In the genomic region with DNA sequence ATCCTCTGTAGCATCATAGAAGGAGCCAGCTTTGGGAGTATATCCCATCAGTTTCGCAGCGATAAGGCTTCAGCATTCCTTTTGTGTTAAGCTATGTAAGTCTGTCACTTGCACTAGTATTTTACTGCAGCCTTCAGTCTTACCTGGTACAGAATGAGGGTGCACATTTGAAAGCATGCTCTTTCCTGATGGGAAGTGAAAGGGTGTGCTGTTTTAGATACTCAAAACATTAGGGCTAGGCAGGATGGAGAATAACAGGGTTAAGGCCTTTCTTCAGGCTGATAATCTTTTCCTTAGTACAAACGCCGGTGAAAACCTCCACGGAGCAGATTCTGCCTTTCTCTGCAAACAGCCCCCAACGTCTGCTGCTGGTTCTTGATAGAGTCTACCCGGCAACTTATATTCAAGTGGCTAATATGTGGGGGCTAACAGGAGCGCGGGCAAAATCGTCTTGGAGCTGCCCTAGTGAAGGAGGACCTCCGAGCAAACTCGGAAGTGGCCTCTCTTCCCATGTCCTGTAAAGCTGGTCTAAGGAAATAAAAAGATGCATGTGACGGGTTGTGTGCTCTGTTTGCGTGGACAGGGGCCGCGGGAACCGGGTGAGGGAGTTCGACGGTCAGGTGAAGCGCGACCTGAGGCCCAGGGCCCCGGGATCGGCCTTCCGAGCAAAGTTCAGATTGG, we compare ENCODE assay signal across 8 mouse cellular contexts. TPM values are rescaled to one million over a fixed set of nuclear protein-coding genes. Genes with fewer than 3 reads are reported as not detected.
DNase-seq lines count a peak whose midpoint lies in the region; ATAC-seq and TF ChIP-seq lines count a peak whose summit lies in the region.

No protein-coding gene starts in this region.

- H3K4me3 ChIP-seq in CH12.LX (replicated peaks in 1 of 3; ENCODE audit: low read depth in 2 of 3, low read length in 2 of 3, poor library complexity in 1 of 3): peak overlapping the region; percentile 57 to 72 (median 63)
- peak overlapping the region; percentile 87 for H3K4me3 ChIP-seq in forebrain, embryonic 10.5 days
- H3K4me3 ChIP-seq in limb, embryonic 14.5 days (replicated peaks; ENCODE audit: low read length): peak overlapping the region; percentile 91
- H3K4me3 ChIP-seq in stomach, postnatal 0 days (ENCODE audit: low read depth, low read length): peak overlapping the region; percentile 58

- H3K36me3 ChIP-seq in CH12.LX (replicated peaks in 1 of 2; ENCODE audit: control insufficient read depth in 1 of 2, insufficient read depth in 1 of 2, low read length in 1 of 2): peaks cover 7 to 24% of the 10 kb centered on the region in 2 experiments
- H3K36me3 ChIP-seq in forebrain, embryonic 10.5 days (replicated peaks): peaks cover 20% of the 10 kb centered on the region
- H3K36me3 ChIP-seq in limb, embryonic 14.5 days (ENCODE audit: control insufficient read depth, insufficient read depth, low read length): peaks cover 17% of the 10 kb centered on the region
- H3K36me3 ChIP-seq in stomach, postnatal 0 days (ENCODE audit: control insufficient read depth, insufficient read depth, low read length): peaks cover 3% of the 10 kb centered on the region; the same call in 1 of the 2 replicates

- TF ChIP-seq POLR2A in CH12.LX (IDR thresholded peaks at IDR 0.05; ENCODE audit: low read depth, low read length): no peak
- no peak for TF ChIP-seq POLR2A in limb, embryonic 14.5 days (IDR thresholded peaks at IDR 0.05; ENCODE audit: borderline replicate concordance, extremely low read depth, insufficient read depth, insufficient read length)

- no peak for TF ChIP-seq EP300 in CH12.LX (IDR thresholded peaks at IDR 0.05; ENCODE audit: low read length)
- TF ChIP-seq EP300 in stomach, postnatal 0 days (optimal IDR thresholded peaks at IDR 0.05): no peak

- peaks cover 24% of the 10 kb centered on the region for H3K79me2 ChIP-seq in CH12.LX (replicated peaks; ENCODE audit: control insufficient read depth, extremely low read depth, insufficient read depth, poor library complexity, severe bottlenecking)

- 11% methylated on average over 24 of the region's 24 CpGs for WGBS in forebrain, embryonic 10.5 days
- WGBS in limb, embryonic 14.5 days: 9% methylated on average over 24 of the region's 24 CpGs
- 6% methylated on average over 24 of the region's 24 CpGs for WGBS in stomach, postnatal 0 days

- H3K4me2 ChIP-seq in CH12.LX (ENCODE audit: insufficient read depth, low read depth, poor library complexity, severe bottlenecking): peak overlapping the region; percentile 25
- peak overlapping the region; percentile 87 for H3K4me2 ChIP-seq in limb, embryonic 14.5 days (replicated peaks; ENCODE audit: low read depth, low read length, severe bottlenecking)
- peak overlapping the region; percentile 78 for H3K4me2 ChIP-seq in stomach, postnatal 0 days (replicated peaks; ENCODE audit: low read depth)

- H3K27me3 ChIP-seq in CH12.LX (replicated peaks): no peaks in the 10 kb centered on the region
- no peaks in the 10 kb centered on the region for H3K27me3 ChIP-seq in forebrain, embryonic 10.5 days (ENCODE audit: poor library complexity, severe bottlenecking)
- no peaks in the 10 kb centered on the region for H3K27me3 ChIP-seq in limb, embryonic 14.5 days (ENCODE audit: control insufficient read depth, insufficient read depth, low read length)
- H3K27me3 ChIP-seq in stomach, postnatal 0 days (ENCODE audit: control insufficient read depth, insufficient read depth, low read length): no peaks in the 10 kb centered on the region

- peak; percentile 82 for DNase-seq in heart, adult 11 months
- DNase-seq in heart, postnatal 4 days: no peak
- DNase-seq in CH12.LX (ENCODE audit: extremely low read depth): no peak
- DNase-seq in forebrain, embryonic 10.5 days (ENCODE audit: extremely low spot score, low spot score): no peak
- peak; percentile 27 for DNase-seq in limb, embryonic 14.5 days (ENCODE audit: low spot score)
- no peak for DNase-seq in stomach, postnatal 0 days (ENCODE audit: low spot score)
- DNase-seq in cerebellum, postnatal 14 days: no peak
- DNase-seq in gastrocnemius, adult 8-10 months (ENCODE audit: low spot score in 2 of 2): no peak

- dilution Hi-C loops in CH12.LX (cut with MboI; ENCODE audit: extremely low pct_ligation_motif_present, extremely low pct_unique_long_range_greater_than_20kb, low sequenced_read_pairs): no loop called here

- no peak for TF ChIP-seq CTCF in CH12.LX (conservative IDR thresholded peaks at IDR 0.05 in 1 of 2, IDR thresholded peaks at IDR 0.05 in 1 of 2; ENCODE audit: low read depth in 2 of 2, low read length in 2 of 2)
- no peak; the same call in 1 of the 2 replicates for TF ChIP-seq CTCF in stomach, postnatal 0 days (IDR thresholded peaks at IDR 0.05; ENCODE audit: low read depth)

- peaks cover 0 to 13% of the 10 kb centered on the region in 2 experiments; a peak in 2 of 4 replicates for H3K4me1 ChIP-seq in CH12.LX (ENCODE audit: control insufficient read depth in 1 of 2, insufficient read depth in 2 of 2)
- H3K4me1 ChIP-seq in forebrain, embryonic 10.5 days: peaks cover 21% of the 10 kb centered on the region
- H3K4me1 ChIP-seq in limb, embryonic 14.5 days (ENCODE audit: control insufficient read depth, insufficient read depth, low read length): peaks cover 15% of the 10 kb centered on the region
- H3K4me1 ChIP-seq in stomach, postnatal 0 days (replicated peaks; ENCODE audit: control insufficient read depth, insufficient read depth): no peaks in the 10 kb centered on the region

- TF ChIP-seq RAD21 in CH12.LX (IDR thresholded peaks at IDR 0.05; ENCODE audit: low read depth, low read length): no peak

- peak; percentile 78 for ATAC-seq in limb, embryonic 14.5 days (ENCODE audit: low FRiP score, low read depth)
- ATAC-seq in stomach, postnatal 0 days (ENCODE audit: low FRiP score, low TSS enrichment): no peak; the same call in 1 of the 2 replicates

- no peak overlapping the region for H3K27ac ChIP-seq in CH12.LX (ENCODE audit: insufficient read depth, low read depth)
- H3K27ac ChIP-seq in forebrain, embryonic 10.5 days: peak overlapping the region; percentile 89
- peak overlapping the region; percentile 88 for H3K27ac ChIP-seq in limb, embryonic 14.5 days (replicated peaks; ENCODE audit: low read depth, low read length)
- H3K27ac ChIP-seq in stomach, postnatal 0 days (replicated peaks): peak overlapping the region; percentile 94

- peak overlapping the region; percentile 36 for H3K9ac ChIP-seq in CH12.LX (ENCODE audit: insufficient read depth, low read depth)
- H3K9ac ChIP-seq in limb, embryonic 14.5 days (ENCODE audit: low read depth, low read length, severe bottlenecking): peak overlapping the region; percentile 70
- peak overlapping the region; percentile 86 for H3K9ac ChIP-seq in stomach, postnatal 0 days (ENCODE audit: low read length)

- H3K9me3 ChIP-seq in CH12.LX (replicated peaks; ENCODE audit: low read length): no peaks in the 10 kb centered on the region
- H3K9me3 ChIP-seq in forebrain, embryonic 10.5 days: no peaks in the 10 kb centered on the region
- no peaks in the 10 kb centered on the region for H3K9me3 ChIP-seq in limb, embryonic 14.5 days (ENCODE audit: control insufficient read depth, low read length)
- H3K9me3 ChIP-seq in stomach, postnatal 0 days (ENCODE audit: control insufficient read depth, low read length): no peaks in the 10 kb centered on the region

- in situ Hi-C loops in CH12.LX (cut with MboI; ENCODE audit: low pct_ligation_motif_present, low pct_unique_long_range_greater_than_20kb, low sequenced_read_pairs): no loop called here

RNA-seq across cellular contexts. Expression of gene Sf3b6, which starts 0.5 kb away (rescaled TPM):
- 10 to 100 TPM; 69.2 to 70.5 TPM for total RNA-seq in heart, postnatal 4 days (2021)
- total RNA-seq in CH12.LX (2012; rRNA removed) (109 and 135 TPM in 2 replicates), CH12.LX (2014; rRNA removed) (346 and 388 TPM in 2 replicates)
- polyA plus RNA-seq in CH12.LX (2012; ENCODE audit: insufficient read length, low read depth): 151 and 191 TPM in 2 replicates
- polyA plus RNA-seq in forebrain, embryonic 10.5 days (2016; fragmentation: Nextera tagmentation; extraction: Ambion mirVana): 331 and 332 TPM in 2 replicates
- 103 and 179 TPM in 2 replicates for polyA plus RNA-seq in limb, embryonic 14.5 days (2012; rRNA removed)
- polyA plus RNA-seq in limb, embryonic 14.5 days (2014; fragmentation: Nextera tagmentation; extraction: Ambion mirVana): 307 and 310 TPM in 2 replicates
- polyA plus RNA-seq in stomach, postnatal 0 days (2015; fragmentation: Nextera tagmentation; extraction: Ambion mirVana): 288 and 301 TPM in 2 replicates
- total RNA-seq in gastrocnemius, adult 8-10 months (2022): 10 to 100 TPM; 24.7 to 34.2 (median 28.8) TPM

RNA-seq across cellular contexts. Expression of gene Fkbp1b, which starts 24.6 kb away (rescaled TPM):
- 1 to 10 TPM; 4.0 to 8.8 TPM for total RNA-seq in heart, postnatal 4 days (2021)
- total RNA-seq in CH12.LX (2012; rRNA removed) (0.38 and 0.42 TPM in 2 replicates), CH12.LX (2014; rRNA removed) (not detected in 2 replicates)
- not detected in 2 replicates for polyA plus RNA-seq in CH12.LX (2012; ENCODE audit: insufficient read length, low read depth)
- 4.3 and 6.2 TPM in 2 replicates for polyA plus RNA-seq in forebrain, embryonic 10.5 days (2016; fragmentation: Nextera tagmentation; extraction: Ambion mirVana)
- 21.0 and 21.7 TPM in 2 replicates for polyA plus RNA-seq in limb, embryonic 14.5 days (2012; rRNA removed)
- polyA plus RNA-seq in limb, embryonic 14.5 days (2014; fragmentation: Nextera tagmentation; extraction: Ambion mirVana): 16.4 and 18.2 TPM in 2 replicates
- 7.7 and 8.3 TPM in 2 replicates for polyA plus RNA-seq in stomach, postnatal 0 days (2015; fragmentation: Nextera tagmentation; extraction: Ambion mirVana)
- total RNA-seq in gastrocnemius, adult 8-10 months (2022): under 1 TPM in 1 of 4 experiments, not detected in 3; 0.58 TPM

RNA-seq across cellular contexts. Expression of gene Wdcp, which starts 26.3 kb away (rescaled TPM):
- 10 to 100 TPM in 1 of 2 experiments, 1 to 10 TPM in 1; 9.3 to 11.4 TPM for total RNA-seq in heart, postnatal 4 days (2021)
- 18.9 and 21.7 TPM in 2 replicates for total RNA-seq in CH12.LX (2012; rRNA removed)
- 31.3 and 32.1 TPM in 2 replicates for total RNA-seq in CH12.LX (2014; rRNA removed)
- polyA plus RNA-seq in CH12.LX (2012; ENCODE audit: insufficient read length, low read depth): 8.9 and 9.3 TPM in 2 replicates
- 28.6 and 29.3 TPM in 2 replicates for polyA plus RNA-seq in forebrain, embryonic 10.5 days (2016; fragmentation: Nextera tagmentation; extraction: Ambion mirVana)
- 18.2 and 20.1 TPM in 2 replicates for polyA plus RNA-seq in limb, embryonic 14.5 days (2012; rRNA removed)
- polyA plus RNA-seq in limb, embryonic 14.5 days (2014; fragmentation: Nextera tagmentation; extraction: Ambion mirVana): 12.6 and 16.2 TPM in 2 replicates
- polyA plus RNA-seq in stomach, postnatal 0 days (2015; fragmentation: Nextera tagmentation; extraction: Ambion mirVana): 7.4 and 8.2 TPM in 2 replicates
- 1 to 10 TPM; 4.7 to 5.4 (median 5.1) TPM for total RNA-seq in gastrocnemius, adult 8-10 months (2022)

RNA-seq across cellular contexts. Expression of gene Fam228b, which starts 47.8 kb away (rescaled TPM):
- 1 to 10 TPM; 4.3 to 5.0 TPM for total RNA-seq in heart, postnatal 4 days (2021)
- total RNA-seq in CH12.LX (2012; rRNA removed) (0.13 TPM in 1 of 2 replicates, not detected in the other), CH12.LX (2014; rRNA removed) (not detected in 2 replicates)
- not detected in 2 replicates for polyA plus RNA-seq in CH12.LX (2012; ENCODE audit: insufficient read length, low read depth)
- 2.1 and 2.9 TPM in 2 replicates for polyA plus RNA-seq in forebrain, embryonic 10.5 days (2016; fragmentation: Nextera tagmentation; extraction: Ambion mirVana)
- polyA plus RNA-seq in limb, embryonic 14.5 days (2012; rRNA removed): 8.7 and 8.8 TPM in 2 replicates
- polyA plus RNA-seq in limb, embryonic 14.5 days (2014; fragmentation: Nextera tagmentation; extraction: Ambion mirVana): 4.8 TPM in 2 replicates
- 0.68 and 1.0 TPM in 2 replicates for polyA plus RNA-seq in stomach, postnatal 0 days (2015; fragmentation: Nextera tagmentation; extraction: Ambion mirVana)
- 10 to 100 TPM in 2 of 4 experiments, 1 to 10 TPM in 2; 8.9 to 16.4 (median 10.8) TPM for total RNA-seq in gastrocnemius, adult 8-10 months (2022)

RNA-seq across cellular contexts. Expression of gene Pfn4, which starts 48.0 kb away (rescaled TPM):
- 1 to 10 TPM; 3.2 to 3.7 TPM for total RNA-seq in heart, postnatal 4 days (2021)
- total RNA-seq in CH12.LX (2012; rRNA removed) (not detected in 2 replicates), CH12.LX (2014; rRNA removed) (not detected in 2 replicates)
- polyA plus RNA-seq in CH12.LX (2012; ENCODE audit: insufficient read length, low read depth): not detected in 2 replicates
- 2.0 and 3.2 TPM in 2 replicates for polyA plus RNA-seq in forebrain, embryonic 10.5 days (2016; fragmentation: Nextera tagmentation; extraction: Ambion mirVana)
- 2.4 and 2.7 TPM in 2 replicates for polyA plus RNA-seq in limb, embryonic 14.5 days (2012; rRNA removed)
- polyA plus RNA-seq in limb, embryonic 14.5 days (2014; fragmentation: Nextera tagmentation; extraction: Ambion mirVana): 3.8 and 4.8 TPM in 2 replicates
- 0.96 and 1.4 TPM in 2 replicates for polyA plus RNA-seq in stomach, postnatal 0 days (2015; fragmentation: Nextera tagmentation; extraction: Ambion mirVana)
- total RNA-seq in gastrocnemius, adult 8-10 months (2022): 1 to 10 TPM in 3 of 4 experiments, under 1 TPM in 1; 0.67 to 1.1 (median 1.0) TPM

Comparison
In these comparisons a context has a peak if more than half of its experiments do, and no peak if none do; other contexts are left out.
1. DNase-seq: peak in heart, adult 11 months (single experiment) and limb, embryonic 14.5 days (single experiment); none in heart, postnatal 4 days (single experiment), CH12.LX (single experiment), forebrain, embryonic 10.5 days (single experiment), stomach, postnatal 0 days (single experiment), cerebellum, postnatal 14 days (0 of 2) and gastrocnemius, adult 8-10 months (0 of 2).
2. H3K4me2 ChIP-seq: peak in every context shown above with its lines; median percentile 87 in limb, embryonic 14.5 days; 78 in stomach, postnatal 0 days; 25 in CH12.LX.
3. H3K9ac ChIP-seq: peak in every context shown above with its lines; median percentile 86 in stomach, postnatal 0 days; 70 in limb, embryonic 14.5 days; 36 in CH12.LX.
4. Peak in every context shown above with its lines, with median percentiles within 50 percentile points of each other: H3K4me3 ChIP-seq.